Mouse (Mus musculus) NIH3T3 (cell line): ENCODE results near the gene Prr14.
A peak's percentile ranks its signal among the peaks of the same experiment; 100 is the strongest.
"Not testable (repeated sequence)": the region's sequence is repeated elsewhere in the genome, so short reads cannot be mapped to it uniquely, and the experiment has no call there.

Source experiments
- DNase-seq: peaks from one replicate; pipeline ENCODE4 v3.0.0-alpha.2; 2012; ENCODE audit warnings: low read depth

Prr14 gene

GRCm38 (mm10) chr7:127459311-127459710 lies at the start of gene Prr14:
Gene Prr14 (plus strand): TSS chr7:127459611.
- not testable (repeated sequence) for DNase-seq

- no peak for DNase-seq
These were observed 48.0 kb upstream of the Prr14 start for GRCm38 (mm10) chr7:127411418-127411817.

- peak; percentile 94 for DNase-seq
These were observed 37.8 kb upstream of the Prr14 start, which contains the start of gene Zfp688 for GRCm38 (mm10) chr7:127421388-127422191. Gene Zfp688 (minus strand): TSS chr7:127422068.

GRCm38 (mm10) chr7:127422247-127422646 lies 37.2 kb upstream of the Prr14 start:
- peak; percentile 45 for DNase-seq

GRCm38 (mm10) chr7:127425291-127425690 lies 34.1 kb upstream of the Prr14 start:
- no peak for DNase-seq

GRCm38 (mm10) chr7:127425911-127426310 lies 33.5 kb upstream of the Prr14 start:
- no peak for DNase-seq

GRCm38 (mm10) chr7:127426354-127426753 lies 33.1 kb upstream of the Prr14 start:
- DNase-seq = no peak

- DNase-seq = no peak
These were observed 24.2 kb upstream of the Prr14 start for GRCm38 (mm10) chr7:127435206-127435605.

GRCm38 (mm10) chr7:127437724-127438123 lies 21.7 kb upstream of the Prr14 start:
- peak; percentile 36 for DNase-seq

- no peak for DNase-seq
These were observed 15.4 kb upstream of the Prr14 start for GRCm38 (mm10) chr7:127443976-127444375.

- peak; percentile 96 for DNase-seq
These were observed 10.7 kb upstream of the Prr14 start, which contains the start of gene Zfp689 for GRCm38 (mm10) chr7:127448521-127449300. Gene Zfp689 (minus strand): TSS chr7:127449158.

GRCm38 (mm10) chr7:127449966-127450365 lies 9.4 kb upstream of the Prr14 start:
- no peak for DNase-seq

- DNase-seq = no peak
These were observed 6.4 kb upstream of the Prr14 start for GRCm38 (mm10) chr7:127453056-127453455.

GRCm38 (mm10) chr7:127454905-127455304 lies 4.5 kb upstream of the Prr14 start:
- no peak for DNase-seq

- DNase-seq = not testable (repeated sequence)
These were observed 864 bp upstream of the Prr14 start for GRCm38 (mm10) chr7:127458371-127459122.

- no peak for DNase-seq
These were observed 5.8 kb downstream of the Prr14 start for GRCm38 (mm10) chr7:127465191-127465590.

GRCm38 (mm10) chr7:127465670-127466069 lies 6.3 kb downstream of the Prr14 start:
- not testable (repeated sequence) for DNase-seq

GRCm38 (mm10) chr7:127466606-127467005 lies 7.2 kb downstream of the Prr14 start:
- no peak for DNase-seq

- DNase-seq = no peak
These were observed 10.8 kb downstream of the Prr14 start for GRCm38 (mm10) chr7:127470011-127470715.

GRCm38 (mm10) chr7:127470743-127471645 lies 11.6 kb downstream of the Prr14 start:
- peak; percentile 94 for DNase-seq

- no peak for DNase-seq
These were observed 12.2 kb downstream of the Prr14 start for GRCm38 (mm10) chr7:127471646-127472010.
